Mouse (Mus musculus) stomach, postnatal 0 days (tissue): ENCODE results near the gene Dusp10. TPM values are rescaled to one million over a fixed set of nuclear protein-coding genes. Genes with fewer than 3 reads are reported as not detected.

Experiments used
- ATAC-seq: fragments of 200-750 bp; cut with Nextera tagmentation; 2 replicates; pipeline ENCODE4 v1.8.0; 2017; ENCODE audit not compliant: low FRiP score, low TSS enrichment
- DNase-seq: peaks from one replicate; pipeline ENCODE4 v3.0.0-alpha.2; 2016; ENCODE audit warnings: low spot score
- H3K27ac ChIP-seq: fragments of 300-500 bp; sonication (generic); replicated peaks from 2 replicates; pipeline ENCODE4 v1.5.1; 2014; ENCODE audit warnings: mild to moderate bottlenecking, control low read depth
- H3K27me3 ChIP-seq: fragments of 300-500 bp; sonication (generic); 2 replicates; pipeline ENCODE4 v1.6.1; 2014; ENCODE audit warnings: low read length; ENCODE audit not compliant: control insufficient read depth, insufficient read depth
- H3K36me3 ChIP-seq: fragments of 300-500 bp; sonication (generic); 2 replicates; pipeline ENCODE4 v1.6.1; 2014; ENCODE audit warnings: low read length, mixed read lengths; ENCODE audit not compliant: control insufficient read depth, insufficient read depth
- H3K4me1 ChIP-seq: fragments of 300-500 bp; sonication (generic); replicated peaks from 2 replicates; pipeline ENCODE4 v1.6.1; 2014; ENCODE audit warnings: antibody characterized with exemption; ENCODE audit not compliant: control insufficient read depth, insufficient read depth
- H3K4me2 ChIP-seq: fragments of 300-500 bp; sonication (generic); replicated peaks from 2 replicates; pipeline ENCODE4 v1.6.1; 2014; ENCODE audit warnings: low read depth, mild to moderate bottlenecking, control low read depth, moderate library complexity
- H3K4me3 ChIP-seq: fragments of 300-500 bp; sonication (generic); 2 replicates; pipeline ENCODE4 v1.5.1; 2014; ENCODE audit warnings: low read depth, low read length, control low read depth
- H3K9ac ChIP-seq: fragments of 300-500 bp; sonication (generic); 2 replicates; pipeline ENCODE4 v1.6.1; 2014; ENCODE audit warnings: mild to moderate bottlenecking, low read length, control low read depth, mixed read lengths
- H3K9me3 ChIP-seq: fragments of 300-500 bp; sonication (generic); 2 replicates; pipeline ENCODE4 v1.6.1; 2016; ENCODE audit warnings: low read length; ENCODE audit not compliant: control insufficient read depth
- CTCF ChIP-seq: IDR thresholded peaks from 2 replicates; pipeline ENCODE4 v1.5.1; 2016; ENCODE audit warnings: antibody characterized with exemption, low read depth, mild to moderate bottlenecking, moderate library complexity
- EP300 ChIP-seq: optimal IDR thresholded peaks from 2 replicates; pipeline ENCODE3; 2016; ENCODE audit warnings: antibody characterized with exemption
- WGBS: fragments of 180-500 bp; shearing (Covaris S2); extraction: QIAGEN DNeasy Blood & Tissue Kit; methylation state at CpG from one replicate; pipeline ENCODE4 v1.1.7; 2014; 5-methylcytosine and 5-hydroxymethylcytosine counted together
- polyA plus RNA-seq: library from polyadenylated mRNA; unstranded; fragments of >200 nt; fragmentation: Nextera tagmentation; extraction: Ambion mirVana; gene quantifications from 2 replicates; pipeline ENCODE4 v1.2.1, GENCODE M21; 2015

The Dusp10 gene
- polyA plus RNA-seq, 1 experiment from 2014 or later: 4.2 TPM

- Histone ChIP-seq H3K9me3 (no peaks in the 10 kb centered on the region), H3K36me3 (no peaks in the 10 kb centered on the region), H3K27ac (peak overlapping the region; percentile 96), H3K9ac (peak overlapping the region; percentile 90), H3K4me1 (no peaks in the 10 kb centered on the region), H3K4me3 (peak overlapping the region; percentile 71), H3K27me3 (no peaks in the 10 kb centered on the region), H3K4me2 (peak overlapping the region; percentile 96)
- TF ChIP-seq CTCF: peak; percentile 59
- no peak for TF ChIP-seq EP300
- ATAC-seq: peak; percentile 82
- WGBS: under 1% methylated on average over 51 of the region's 63 CpGs
- DNase-seq: peak; percentile 81
These were observed 20.4 kb downstream of the Dusp10 start for GRCm38 (mm10) chr1:184033390-184034010.

DNA sequence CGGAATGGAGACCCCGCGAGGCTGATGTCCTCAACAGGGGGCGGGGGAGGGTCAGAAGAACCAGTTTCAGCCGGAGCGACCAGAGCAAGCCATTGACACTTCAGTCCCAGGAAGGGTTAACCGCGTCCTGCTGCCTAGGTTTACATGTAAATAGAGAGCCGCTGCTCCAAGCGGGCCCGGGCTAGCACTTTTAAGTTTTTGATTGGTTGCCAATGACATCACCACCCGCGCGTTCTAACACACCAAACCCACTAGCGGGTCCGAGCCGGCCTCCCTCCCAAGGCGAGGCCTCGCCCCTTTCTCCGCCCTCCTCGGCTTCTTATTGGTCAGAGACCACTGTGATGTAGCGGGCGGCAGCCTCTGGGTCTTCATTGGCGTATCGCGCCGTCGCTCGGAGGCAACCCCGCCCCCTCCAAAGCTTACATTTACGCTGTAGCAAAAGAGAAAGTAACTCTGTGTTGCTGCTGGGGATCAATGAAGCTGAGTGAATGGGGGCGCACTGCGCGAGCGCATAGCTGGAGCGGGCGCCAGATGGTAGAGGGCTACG is 21.0 kb downstream of the Dusp10 start, which contains the start of gene 1700056E22Rik:
Gene 1700056E22Rik (minus strand): TSS at position 291 of the 547 bp plus-strand sequence.
- peak within 1 kb of the TSS; percentile 96 for H3K27ac ChIP-seq
- peak; percentile 100 for ATAC-seq
- DNase-seq: peak; percentile 100
- peak within 1 kb of the TSS; percentile 71 for H3K4me3 ChIP-seq
- no peaks in the 10 kb centered on the region for H3K9me3 ChIP-seq
- H3K9ac ChIP-seq: peak within 1 kb of the TSS; percentile 90
- under 1% methylated on average over 38 of the region's 38 CpGs for WGBS
- H3K36me3 ChIP-seq: no peaks in the 10 kb centered on the region
- no peaks in the 10 kb centered on the region for H3K4me1 ChIP-seq
- TF ChIP-seq CTCF (peak; percentile 35; the same call in 1 of the 2 replicates), EP300 (no peak)
- H3K4me2 ChIP-seq: peak within 1 kb of the TSS; percentile 96
- no peaks in the 10 kb centered on the region for H3K27me3 ChIP-seq

DNA sequence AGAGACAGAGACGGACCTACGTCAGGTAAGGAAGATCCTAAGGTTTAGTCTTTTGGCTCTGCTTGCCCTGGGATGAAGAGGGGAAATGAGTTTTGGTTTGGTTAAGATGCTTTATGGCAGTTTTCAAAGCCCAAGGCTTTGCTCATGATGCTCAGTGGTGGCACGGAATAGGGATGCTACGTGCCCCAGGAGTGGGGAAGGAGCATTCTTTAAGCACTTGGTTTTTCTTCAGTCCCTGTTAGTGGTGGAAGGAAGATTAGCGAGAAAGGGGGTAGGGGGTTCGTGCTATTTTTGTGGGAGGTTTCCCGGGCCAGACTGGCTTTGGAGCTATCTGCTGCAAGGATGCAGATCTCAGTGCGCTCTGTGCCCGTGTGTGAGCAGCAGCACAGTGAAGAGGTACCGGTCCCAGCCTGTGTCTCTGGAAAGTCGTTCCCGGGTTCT is 21.7 kb downstream of the Dusp10 start:
- TF ChIP-seq EP300: no peak
- WGBS: 1% methylated on average over 12 of the region's 12 CpGs
- no peak for DNase-seq

DNA sequence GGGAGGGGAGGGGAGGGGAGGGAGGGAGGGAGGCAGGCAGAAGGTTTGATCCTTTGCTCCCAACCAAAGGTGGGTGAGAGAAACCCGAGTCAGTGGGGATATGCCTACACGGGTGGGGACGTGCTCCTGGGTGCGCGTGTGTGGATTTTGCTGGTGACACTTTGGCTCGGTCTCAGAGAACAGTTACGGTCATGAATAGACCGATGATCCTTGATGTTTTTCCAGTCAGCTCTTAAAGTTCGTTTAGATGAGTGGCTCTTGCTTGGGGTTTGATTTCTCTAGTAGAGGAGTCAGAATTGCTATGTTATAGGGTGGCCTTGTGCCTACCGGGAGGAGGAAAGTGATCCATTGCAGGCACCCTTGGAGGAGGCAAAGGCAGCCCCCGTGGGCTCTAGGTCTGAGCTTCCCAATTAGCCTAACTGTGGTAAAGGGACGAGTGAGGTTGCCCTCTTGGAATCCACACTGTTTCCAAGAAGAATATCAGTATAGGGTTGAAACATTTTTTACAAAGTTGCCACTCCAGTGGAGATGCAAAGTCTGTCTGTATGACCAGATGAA is 22.3 kb downstream of the Dusp10 start:
- peak overlapping the region; percentile 51 for H3K9ac ChIP-seq
- DNase-seq: no peak

More for the DNA sequence above, 21.7 kb downstream of the Dusp10 start:
- no peak for ATAC-seq
- peak overlapping the region; percentile 69 for H3K27ac ChIP-seq
- no peaks in the 10 kb centered on the region for H3K4me1 ChIP-seq
- no peaks in the 10 kb centered on the region for H3K9me3 ChIP-seq
- peak overlapping the region; percentile 71 for H3K4me3 ChIP-seq
- H3K27me3 ChIP-seq: no peaks in the 10 kb centered on the region
- peak overlapping the region; percentile 65 for H3K9ac ChIP-seq
- H3K36me3 ChIP-seq: no peaks in the 10 kb centered on the region
- peak overlapping the region; percentile 77 for H3K4me2 ChIP-seq

GRCm38 (mm10) chr1:184037802-184038201 is 24.7 kb downstream of the Dusp10 start:
- no peak for TF ChIP-seq EP300
- no peak for TF ChIP-seq CTCF
- no peaks in the 10 kb centered on the region for H3K36me3 ChIP-seq
- H3K4me1 ChIP-seq: peaks cover 4% of the 10 kb centered on the region; the same call in 1 of the 2 replicates
- DNase-seq (no peak), ATAC-seq (no peak)
- H3K27me3 ChIP-seq: no peaks in the 10 kb centered on the region
- no peak overlapping the region for H3K27ac ChIP-seq
- H3K4me3 ChIP-seq: no peak overlapping the region
- H3K9ac ChIP-seq: no peak overlapping the region
- H3K4me2 ChIP-seq: no peak overlapping the region
- no peaks in the 10 kb centered on the region for H3K9me3 ChIP-seq
- WGBS: 84% methylated on average over 4 of the region's 4 CpGs

More for the DNA sequence above, 22.3 kb downstream of the Dusp10 start:
- TF ChIP-seq EP300: no peak
- no peak for TF ChIP-seq CTCF
- H3K4me1 ChIP-seq: no peaks in the 10 kb centered on the region
- no peaks in the 10 kb centered on the region for H3K27me3 ChIP-seq
- H3K4me2 ChIP-seq: peak overlapping the region; percentile 77
- H3K9me3 ChIP-seq: no peaks in the 10 kb centered on the region
- peak overlapping the region; percentile 71 for H3K4me3 ChIP-seq
- peak overlapping the region; percentile 49; the same call in 1 of the 2 replicates for H3K27ac ChIP-seq
- ATAC-seq: no peak
- no peaks in the 10 kb centered on the region for H3K36me3 ChIP-seq
- WGBS: 11% methylated on average over 12 of the region's 12 CpGs

GRCm38 (mm10) chr1:184039301-184039700 is 26.2 kb downstream of the Dusp10 start:
- Histone ChIP-seq H3K36me3 (no peaks in the 10 kb centered on the region), H3K4me1 (peaks cover 4% of the 10 kb centered on the region; the same call in 1 of the 2 replicates), H3K4me3 (no peak overlapping the region), H3K27ac (no peak overlapping the region), H3K4me2 (no peak overlapping the region), H3K9ac (no peak overlapping the region), H3K9me3 (no peaks in the 10 kb centered on the region), H3K27me3 (no peaks in the 10 kb centered on the region)
- DNase-seq (no peak), ATAC-seq (no peak)
- no peak for TF ChIP-seq EP300
- no peak for TF ChIP-seq CTCF
- WGBS: 91% methylated on average over 10 of the region's 10 CpGs
